Mouse (Mus musculus) CH12F3 (cell line): ENCODE measurements around the gene Myadml2.

ENCODE experiments used
- in situ Hi-C: fragments of 300-500 bp; cut with MboI; formaldehyde crosslinking; loops from 2 replicates; pipeline ENCODE4 v1.14.3; 2020; ENCODE audit warnings: low sequenced_read_pairs

Gene Myadml2

DNA sequence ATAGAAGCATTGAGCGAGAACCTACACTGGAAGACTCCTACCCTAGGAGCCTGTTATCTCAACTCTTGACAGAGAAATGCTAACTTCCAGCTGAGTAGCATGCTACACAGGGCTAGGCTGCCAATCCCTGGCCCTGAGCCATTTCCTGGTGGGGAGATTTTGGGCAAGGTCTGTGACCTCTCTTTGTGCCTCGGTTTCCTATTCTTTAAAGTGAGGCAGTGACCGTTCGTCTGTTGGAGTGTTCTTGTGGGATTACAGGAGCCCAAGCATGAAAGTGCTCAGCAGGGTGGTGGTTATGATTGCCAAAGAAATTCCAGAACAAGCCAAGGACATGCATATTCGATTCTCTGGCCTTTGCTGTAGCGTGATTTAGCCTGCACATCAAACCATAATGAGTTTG lies 14.8 kb upstream of the Myadml2 start:
- in situ Hi-C loops, result no loop called here

DNA sequence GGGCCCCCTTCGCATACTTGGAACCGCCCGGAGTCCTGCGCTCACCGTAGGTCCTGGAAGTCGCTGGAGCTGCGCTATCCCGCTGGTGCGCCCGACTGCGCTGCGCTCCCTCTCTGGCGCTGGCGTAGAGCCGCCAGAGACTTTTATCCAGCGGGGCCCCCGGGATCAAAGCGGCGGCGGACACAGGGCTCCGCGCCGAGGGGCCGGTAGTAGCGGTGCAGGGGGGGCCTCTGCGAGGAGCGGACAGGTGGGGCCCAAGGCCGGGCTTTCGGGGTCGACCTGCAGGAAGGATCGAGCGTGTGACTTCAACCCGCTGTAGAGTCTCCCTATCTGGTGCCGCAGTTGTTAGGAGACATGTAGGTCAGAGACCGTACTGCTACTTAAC lies 13.1 kb upstream of the Myadml2 start, which contains the start of gene Notum:
Notum (minus strand) TSS at position 100 of the 385 bp plus-strand sequence.
- in situ Hi-C loops, result no loop called here

GRCm38 (mm10) chr11:120660301-120661075 lies 12.5 kb upstream of the Myadml2 start:
- in situ Hi-C loops, result no loop called here

GRCm38 (mm10) chr11:120659509-120660300 lies 11.7 kb upstream of the Myadml2 start:
- in situ Hi-C loops, result no loop called here

- in situ Hi-C loops, result no loop called here
Observed at GRCm38 (mm10) chr11:120658876-120659410, 11.0 kb upstream of the Myadml2 start.

GRCm38 (mm10) chr11:120657301-120657700 lies 9.3 kb upstream of the Myadml2 start:
- in situ Hi-C loops, result no loop called here

DNA sequence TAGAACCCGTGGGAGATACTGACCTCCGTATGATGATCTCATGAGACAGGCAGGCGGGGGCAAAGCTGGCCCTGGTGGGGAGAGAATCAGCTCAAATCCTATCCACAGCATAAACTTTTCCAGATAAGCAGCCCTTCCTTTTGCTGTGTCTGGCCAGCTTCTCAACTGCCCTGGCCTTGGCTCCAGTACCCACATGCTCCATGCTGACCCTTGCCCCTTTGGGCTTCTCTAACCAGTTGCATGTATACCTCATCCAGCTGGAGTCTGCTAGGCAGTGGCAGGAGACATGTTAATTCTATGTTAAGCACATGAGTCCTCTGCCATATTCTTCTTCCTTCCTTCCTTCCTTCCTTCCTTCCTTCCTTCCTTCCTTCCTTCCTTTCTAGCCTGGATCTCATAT lies 6.8 kb upstream of the Myadml2 start:
- in situ Hi-C loops, result no loop called here

- in situ Hi-C loops, result no loop called here
Observed at GRCm38 (mm10) chr11:120651872-120652271, 3.9 kb upstream of the Myadml2 start.

DNA sequence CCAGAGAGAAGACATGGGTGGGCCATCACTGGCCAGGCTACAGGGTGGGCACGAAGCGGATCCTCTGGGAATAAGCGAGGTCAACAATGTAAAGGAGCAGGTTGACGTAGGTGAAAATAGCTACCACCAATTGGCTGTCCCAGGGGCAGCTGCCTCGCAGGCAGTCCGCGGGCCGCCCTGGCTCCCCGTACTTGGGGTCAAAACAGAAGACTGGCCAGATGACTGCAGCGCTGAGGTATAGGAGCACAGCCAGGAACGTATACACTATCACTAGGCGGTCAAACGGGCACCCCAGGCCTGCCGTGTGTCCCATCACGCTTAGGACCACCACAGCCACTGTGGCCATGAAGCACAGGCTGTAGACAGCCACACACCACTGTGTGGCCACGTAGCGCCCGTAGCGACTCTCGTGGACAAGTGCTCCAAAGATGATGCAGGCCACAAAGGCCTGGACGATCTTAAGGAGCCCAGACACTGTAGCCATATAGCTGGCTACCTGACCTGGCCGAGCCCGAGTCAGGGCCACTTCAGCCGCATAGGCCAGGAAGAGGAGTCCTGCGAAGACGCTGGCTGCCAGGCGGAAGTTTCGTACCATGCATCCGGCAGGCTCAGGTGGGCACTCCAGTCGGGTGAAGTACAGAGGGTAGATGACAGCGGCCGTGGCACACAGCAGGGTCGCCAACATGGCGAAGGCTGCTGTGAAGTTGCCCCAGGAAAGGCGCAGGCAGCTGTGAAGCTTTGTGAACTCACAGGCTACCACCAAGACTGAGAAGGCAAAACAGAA lies 719 bp downstream of the Myadml2 start:
- in situ Hi-C loops, result no loop called here

GRCm38 (mm10) chr11:120643601-120643987 lies 4.4 kb downstream of the Myadml2 start, which contains the start of gene Pycr1:
Gene Pycr1, minus strand, starts transcription at chr11:120643769.
- in situ Hi-C loops, result no loop called here

DNA sequence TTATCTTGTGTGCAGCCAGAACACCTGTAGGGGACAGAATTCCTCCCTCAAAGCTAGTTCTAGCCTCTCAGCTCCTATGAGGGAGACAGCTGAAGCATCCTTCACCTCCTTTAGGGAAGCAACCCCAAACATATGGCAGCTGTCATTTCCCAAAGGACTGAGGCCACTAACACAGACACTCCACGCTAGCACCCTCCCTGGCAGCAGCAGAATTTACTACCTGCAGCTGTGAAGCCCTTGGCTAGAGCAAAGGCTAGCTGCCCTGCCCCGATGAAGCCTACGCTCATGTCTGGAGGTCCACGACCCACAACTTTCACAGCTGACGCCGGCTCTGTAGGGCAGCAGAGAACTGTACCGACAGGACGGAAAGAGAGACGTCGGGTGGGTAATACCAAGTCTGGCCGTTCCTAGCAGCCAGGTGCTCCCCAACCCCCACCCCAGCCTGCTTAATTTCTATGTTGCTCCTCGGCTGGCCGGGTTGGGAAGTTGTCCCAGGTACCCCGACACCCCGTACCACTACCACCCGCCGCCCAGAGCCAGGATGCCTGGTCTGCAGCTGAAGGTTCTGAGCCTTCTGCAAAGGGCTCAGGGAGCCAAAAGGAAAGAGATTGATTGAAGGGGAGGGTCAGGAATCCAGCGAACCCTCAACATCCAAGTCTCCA lies 4.9 kb downstream of the Myadml2 start:
- in situ Hi-C loops, result no loop called here

DNA sequence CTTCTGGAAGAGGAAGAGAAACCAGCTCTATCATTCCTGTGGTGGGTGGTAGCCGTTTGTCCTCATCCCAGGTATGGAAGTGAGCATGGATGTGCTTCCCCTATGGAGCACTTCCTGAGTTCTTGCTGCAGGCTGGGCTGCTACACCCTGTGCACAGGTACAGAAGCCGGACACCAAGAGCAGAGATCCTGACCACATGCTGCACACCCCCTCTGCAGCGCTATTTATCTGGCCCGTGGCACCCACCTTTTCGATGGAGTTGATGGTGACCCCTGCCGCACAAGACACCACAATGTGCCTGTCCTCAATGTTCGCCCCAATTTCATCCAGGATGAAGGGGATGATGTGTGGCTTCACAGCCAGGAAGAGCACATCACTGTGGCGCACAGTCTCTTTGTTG lies 6.1 kb downstream of the Myadml2 start:
- in situ Hi-C loops, result no loop called here

GRCm38 (mm10) chr11:120641255-120641654 lies 6.7 kb downstream of the Myadml2 start:
- in situ Hi-C loops, result no loop called here

- in situ Hi-C loops, result no loop called here
Observed at GRCm38 (mm10) chr11:120634810-120635209, 13.1 kb downstream of the Myadml2 start.

DNA sequence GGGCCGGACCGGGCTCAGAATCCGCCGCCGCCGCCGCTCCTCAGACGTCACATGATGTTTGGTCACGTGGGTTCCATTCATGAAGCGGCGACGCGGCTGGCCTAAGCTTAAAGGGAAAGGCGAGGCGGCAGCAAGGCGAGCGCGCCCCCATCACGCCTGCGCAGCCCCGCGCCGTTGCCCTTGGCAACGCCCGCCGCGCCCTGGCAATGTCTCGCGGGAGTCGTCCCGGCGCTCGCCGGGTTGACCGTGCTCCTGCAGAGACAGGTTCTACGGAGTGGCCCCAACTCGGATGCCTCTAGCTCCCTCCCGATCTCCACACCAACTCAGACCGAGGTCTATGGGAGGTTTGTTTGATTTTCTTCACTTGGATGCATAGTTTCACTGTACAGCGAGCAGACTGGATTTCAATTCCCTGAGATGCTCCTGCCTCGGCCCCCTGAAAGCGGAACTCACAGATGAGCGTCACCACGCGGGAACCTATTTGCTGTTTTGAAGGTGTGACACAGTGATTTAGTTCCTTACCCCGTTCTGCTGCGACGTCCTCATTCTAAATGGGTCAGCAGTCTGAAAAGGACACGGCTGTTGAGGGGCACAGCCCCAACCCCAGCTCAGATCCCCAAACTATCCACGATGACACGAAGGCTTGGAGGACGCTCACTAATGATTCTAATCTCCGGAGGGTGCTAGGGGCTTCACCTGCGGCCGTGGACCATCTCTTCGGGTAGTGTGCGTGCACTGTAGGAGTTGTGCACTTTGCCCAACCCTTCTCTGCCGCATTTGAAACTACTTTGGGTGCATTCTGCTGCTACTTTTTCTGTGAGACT lies 14.2 kb downstream of the Myadml2 start, which contains the start of gene Mafg:
Mafg (minus strand) TSS at position 81 of the 824 bp plus-strand sequence.
- in situ Hi-C loops, result no loop called here

- in situ Hi-C loops, result no loop called here
Observed at GRCm38 (mm10) chr11:120632559-120633519, 15.1 kb downstream of the Myadml2 start.

GRCm38 (mm10) chr11:120631726-120632448 lies 16.1 kb downstream of the Myadml2 start:
- in situ Hi-C loops, result no loop called here
